Mouse (Mus musculus) spleen, adult 2 months (tissue): Measurements from ENCODE around the gene Wfdc9.

Source experiments
- CTCF ChIP-seq: fragments of 200-500 bp; IDR thresholded peaks from 2 replicates; pipeline ENCODE4 v1.5.1; 2011; ENCODE audit warnings: mild to moderate bottlenecking, inconsistent platforms; ENCODE audit not compliant: insufficient read depth, insufficient read length, insufficient replicate concordance; ENCODE audit errors: extremely low read depth
- POLR2A ChIP-seq: fragments of 200-500 bp; IDR thresholded peaks from 2 replicates; pipeline ENCODE4 v1.6.1; 2011; ENCODE audit warnings: low read depth, low read length, inconsistent platforms

GRCm38 (mm10) chr2:164698201-164698600, 41.8 kb upstream of the Wfdc9 start, which contains the start of gene Spint4:
- TF ChIP-seq CTCF: no peak
- no peak for TF ChIP-seq POLR2A
